Mouse (Mus musculus) T-helper 2 cell (primary cell): ENCODE results near the gene Trpc7.

Experiments
- in situ Hi-C: fragments of 300-600 bp; cut with MboI, MseI; formaldehyde crosslinking; loops from one replicate; pipeline ENCODE4 v1.15.1; 2025; ENCODE audit warnings: high pct_unique_total_duplicates

Trpc7 gene

GRCm38 (mm10) chr13:56749377-56749776, 146.4 kb downstream of the Trpc7 start:
- in situ Hi-C loops: no loop called here

GRCm38 (mm10) chr13:56747554-56747953, 148.2 kb downstream of the Trpc7 start:
- in situ Hi-C loops: no loop called here

- in situ Hi-C loops: no loop called here
Observed at GRCm38 (mm10) chr13:56746739-56747532, 148.9 kb downstream of the Trpc7 start.

DNA sequence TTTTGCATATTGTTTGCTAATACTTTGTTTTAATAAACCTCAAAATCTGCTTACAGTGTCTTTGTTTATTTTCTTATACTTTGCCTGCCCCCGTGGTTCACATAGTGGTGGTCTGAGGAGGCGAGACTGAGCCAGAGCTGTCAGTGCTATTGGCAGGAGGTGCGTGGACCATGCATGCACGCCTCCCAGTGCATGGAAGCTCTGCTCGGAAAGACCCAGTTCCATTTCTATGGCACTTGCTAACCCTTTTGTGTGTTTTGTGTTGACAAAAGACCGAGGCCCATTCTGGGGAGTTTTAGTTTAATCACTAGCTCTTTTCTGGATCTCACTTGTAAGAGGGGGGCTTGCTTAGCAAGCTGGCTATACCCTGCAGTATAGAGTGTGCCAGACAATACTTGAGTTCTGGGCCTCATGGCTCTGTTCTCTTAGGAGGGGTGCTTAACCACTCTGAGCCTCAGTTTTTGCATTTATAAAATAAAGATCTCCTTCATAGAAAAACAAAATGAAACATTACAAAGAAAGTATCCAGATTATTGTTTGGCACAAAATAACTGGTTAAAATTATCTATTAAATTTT, 153.4 kb downstream of the Trpc7 start:
- in situ Hi-C loops: loop anchor here (5.0 kb wide), 1 partner anchor 50 kb away; no protein-coding TSS in a partner anchor

DNA sequence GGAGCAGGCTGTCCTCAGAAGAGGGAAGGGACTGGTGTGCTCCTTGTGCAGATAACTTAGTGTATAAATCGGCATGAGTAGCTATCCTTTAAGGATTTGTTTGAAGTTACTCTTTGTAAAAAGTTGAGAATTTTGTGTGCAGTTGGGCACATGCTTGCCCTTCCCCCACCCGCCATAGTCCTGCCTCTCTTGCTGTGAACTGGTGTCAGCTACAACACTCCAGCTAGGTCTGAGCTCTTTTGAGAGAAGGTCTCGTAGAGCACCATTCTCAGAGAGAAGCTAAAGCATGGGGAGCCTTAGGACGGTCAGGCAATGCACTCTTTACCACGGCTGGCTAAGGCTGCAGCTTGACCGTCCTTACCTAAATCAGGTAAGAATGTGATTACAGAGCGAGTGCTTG, 154.1 kb downstream of the Trpc7 start:
- in situ Hi-C loops: loop anchor here (5.0 kb wide), 1 partner anchor 49 kb away; no protein-coding TSS in a partner anchor

DNA sequence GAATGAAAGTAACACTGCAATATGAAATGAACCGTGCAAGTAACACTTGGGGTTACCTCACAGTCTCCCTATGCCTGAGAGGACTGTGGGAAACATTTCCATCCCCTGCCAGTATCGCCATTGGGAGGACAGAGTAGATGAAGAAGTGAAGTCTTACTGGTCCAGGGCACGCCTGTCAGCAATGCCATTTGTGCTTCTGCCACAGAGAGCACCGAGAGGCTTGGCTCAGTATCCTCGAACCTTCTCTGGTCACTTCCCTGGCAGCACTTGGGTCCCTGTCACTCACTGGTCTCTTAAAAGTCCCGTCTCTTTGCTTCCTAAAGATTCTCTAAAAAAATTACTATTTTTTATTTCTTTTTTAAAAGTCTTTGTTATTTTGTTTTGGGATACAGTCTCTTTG, 155.3 kb downstream of the Trpc7 start:
- in situ Hi-C loops: loop anchor here (5.0 kb wide), 1 partner anchor 48 kb away; no protein-coding TSS in a partner anchor

DNA sequence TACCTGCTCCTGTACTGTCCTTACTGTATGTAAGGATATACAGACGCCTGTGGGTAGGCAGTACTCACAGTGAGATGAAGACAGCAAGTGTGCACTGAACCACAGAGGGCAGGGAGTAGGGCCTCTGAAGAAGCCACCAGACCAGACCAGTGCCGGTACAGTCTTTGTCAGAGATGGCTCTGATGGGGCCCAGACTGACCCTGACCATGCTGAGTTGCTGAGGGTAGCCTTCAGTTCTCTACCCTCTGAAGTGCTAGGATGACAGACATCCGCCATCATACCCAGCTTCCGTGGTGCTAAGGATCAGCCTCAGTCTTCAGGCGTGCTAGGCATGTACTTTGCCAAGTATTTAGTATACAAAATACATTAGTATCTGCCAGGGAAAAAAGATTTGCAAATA, 156.2 kb downstream of the Trpc7 start:
- in situ Hi-C loops: no loop called here

GRCm38 (mm10) chr13:56735212-56735875, 160.4 kb downstream of the Trpc7 start:
- in situ Hi-C loops: no loop called here

GRCm38 (mm10) chr13:56734617-56735016, 161.2 kb downstream of the Trpc7 start:
- in situ Hi-C loops: no loop called here

GRCm38 (mm10) chr13:56729046-56729445, 166.7 kb downstream of the Trpc7 start:
- in situ Hi-C loops: no loop called here

GRCm38 (mm10) chr13:56726551-56726950, 169.2 kb downstream of the Trpc7 start:
- in situ Hi-C loops: no loop called here
